Mouse (Mus musculus) neural tube, embryonic 11.5 days (tissue): ENCODE measurements around the gene Tcf20. TPM values are rescaled to one million over a fixed set of nuclear protein-coding genes. Genes with fewer than 3 reads are reported as not detected.

Experiments used
- ATAC-seq: fragments of 200-750 bp; cut with Nextera tagmentation; 2 replicates; pipeline ENCODE4 v1.8.0; 2017; ENCODE audit warnings: moderate number of reproducible peaks, mild to moderate bottlenecking, moderate TSS enrichment, moderate library complexity; ENCODE audit not compliant: insufficient read depth, low FRiP score, low TSS enrichment
- DNase-seq: peaks from one replicate; pipeline ENCODE4 v3.0.0-alpha.2; 2015; ENCODE audit warnings: low spot score
- H3K27ac ChIP-seq: fragments of 300-500 bp; sonication (generic); 2 replicates; pipeline ENCODE4 v1.5.1; 2014; ENCODE audit warnings: low read depth, mild to moderate bottlenecking, low read length
- H3K27me3 ChIP-seq: fragments of 300-500 bp; sonication (generic); 2 replicates; pipeline ENCODE4 v1.6.1; 2014; ENCODE audit warnings: mild to moderate bottlenecking, low read length, mixed read lengths; ENCODE audit not compliant: control insufficient read depth, insufficient read depth
- H3K36me3 ChIP-seq: fragments of 300-500 bp; sonication (generic); 2 replicates; pipeline ENCODE4 v1.6.1; 2014; ENCODE audit warnings: mild to moderate bottlenecking, low read length, moderate library complexity, mixed read lengths; ENCODE audit not compliant: control insufficient read depth, insufficient read depth
- H3K4me1 ChIP-seq: fragments of 300-500 bp; sonication (generic); 2 replicates; pipeline ENCODE4 v1.6.1; 2014; ENCODE audit warnings: low read length, mixed read lengths; ENCODE audit not compliant: control insufficient read depth, insufficient read depth
- H3K4me2 ChIP-seq: fragments of 300-500 bp; sonication (generic); 2 replicates; pipeline ENCODE4 v1.6.1; 2014; ENCODE audit warnings: low read depth, mild to moderate bottlenecking, moderate library complexity
- H3K4me3 ChIP-seq: fragments of 300-500 bp; sonication (generic); 2 replicates; pipeline ENCODE4 v1.5.1; 2014; ENCODE audit warnings: low read depth, low read length
- H3K9ac ChIP-seq: fragments of 300-500 bp; sonication (generic); 2 replicates; pipeline ENCODE4 v1.6.1; 2014; ENCODE audit warnings: mild to moderate bottlenecking, low read length
- H3K9me3 ChIP-seq: fragments of 300-500 bp; sonication (generic); 2 replicates; pipeline ENCODE4 v1.6.1; 2016; ENCODE audit warnings: low read length; ENCODE audit not compliant: control insufficient read depth
- WGBS: fragments of 180-500 bp; shearing (Covaris S2); extraction: QIAGEN DNeasy Blood & Tissue Kit; methylation state at CpG from one replicate; pipeline ENCODE4 v1.1.7; 2014; 5-methylcytosine and 5-hydroxymethylcytosine counted together
- polyA plus RNA-seq: library from polyadenylated mRNA; unstranded; fragments of >200 nt; fragmentation: Nextera tagmentation; extraction: Ambion mirVana; gene quantifications from 2 replicates; pipeline ENCODE4 v1.2.1, GENCODE M21; 2014

Tcf20 gene
- 12.4 TPM in 2 replicates for polyA plus RNA-seq

GRCm38 (mm10) chr15:82987732-82988112 lies at the start of gene Tcf20:
Gene Tcf20, minus strand, starts transcription at chr15:82987872.
- Histone ChIP-seq H3K4me1 (peaks cover 30% of the 10 kb centered on the region), H3K4me2 (peak within 1 kb of the TSS; percentile 84), H3K4me3 (peak within 1 kb of the TSS; percentile 32), H3K27me3 (peaks cover 29% of the 10 kb centered on the region), H3K9ac (peak within 1 kb of the TSS; percentile 46), H3K9me3 (no peaks in the 10 kb centered on the region), H3K27ac (no peak within 1 kb of the TSS), H3K36me3 (no peaks in the 10 kb centered on the region)
- ATAC-seq (peak; percentile 84), DNase-seq (peak; percentile 93)
- WGBS: 0% methylated on average over 20 of the region's 20 CpGs

GRCm38 (mm10) chr15:83036900-83037519 lies 49.3 kb upstream of the Tcf20 start:
- WGBS: 92% methylated on average over 14 of the region's 14 CpGs
- ATAC-seq (no peak), DNase-seq (no peak)
- H3K36me3 ChIP-seq: no peaks in the 10 kb centered on the region
- no peaks in the 10 kb centered on the region for H3K9me3 ChIP-seq
- no peak overlapping the region for H3K4me2 ChIP-seq
- peaks cover 13% of the 10 kb centered on the region for H3K4me1 ChIP-seq
- no peak overlapping the region for H3K27ac ChIP-seq
- H3K9ac ChIP-seq: no peak overlapping the region
- peaks cover 6% of the 10 kb centered on the region; the same call in 1 of the 2 replicates for H3K27me3 ChIP-seq
- no peak overlapping the region for H3K4me3 ChIP-seq

- Histone ChIP-seq H3K4me1 (peaks cover 13% of the 10 kb centered on the region), H3K9me3 (no peaks in the 10 kb centered on the region), H3K27ac (no peak overlapping the region), H3K27me3 (peaks cover 4% of the 10 kb centered on the region; the same call in 1 of the 2 replicates), H3K4me2 (no peak overlapping the region), H3K36me3 (no peaks in the 10 kb centered on the region), H3K9ac (no peak overlapping the region), H3K4me3 (no peak overlapping the region)
- ATAC-seq (no peak), DNase-seq (no peak)
- WGBS: 73% methylated on average over 7 of the region's 7 CpGs
Measured at GRCm38 (mm10) chr15:83036089-83036488, 48.4 kb upstream of the Tcf20 start.

- Histone ChIP-seq H3K4me2 (peak overlapping the region; percentile 29; the same call in 1 of the 2 replicates), H3K9me3 (no peaks in the 10 kb centered on the region), H3K4me3 (no peak overlapping the region), H3K9ac (no peak overlapping the region), H3K27me3 (peaks cover 4% of the 10 kb centered on the region; the same call in 1 of the 2 replicates), H3K4me1 (peaks cover 21% of the 10 kb centered on the region), H3K36me3 (no peaks in the 10 kb centered on the region), H3K27ac (no peak overlapping the region)
- ATAC-seq: peak; percentile 27; the same call in 1 of the 2 replicates
- 5% methylated on average over 17 of the region's 17 CpGs for WGBS
- DNase-seq: peak; percentile 70
Measured at GRCm38 (mm10) chr15:83034275-83034977, 46.8 kb upstream of the Tcf20 start.

GRCm38 (mm10) chr15:83032981-83033541 lies 45.4 kb upstream of the Tcf20 start, which contains the start of gene Nfam1:
Gene Nfam1, minus strand, starts transcription at chr15:83033306.
- WGBS: 42% methylated on average over 17 of the region's 17 CpGs
- no peak for ATAC-seq
- Histone ChIP-seq H3K9ac (no peak within 1 kb of the TSS), H3K4me3 (no peak within 1 kb of the TSS), H3K9me3 (no peaks in the 10 kb centered on the region), H3K36me3 (no peaks in the 10 kb centered on the region), H3K27ac (no peak within 1 kb of the TSS), H3K4me2 (no peak within 1 kb of the TSS), H3K27me3 (peaks cover 4% of the 10 kb centered on the region; the same call in 1 of the 2 replicates), H3K4me1 (peaks cover 21% of the 10 kb centered on the region)
- DNase-seq: peak; percentile 17

GRCm38 (mm10) chr15:83030884-83031283 lies 43.2 kb upstream of the Tcf20 start:
- Histone ChIP-seq H3K36me3 (no peaks in the 10 kb centered on the region), H3K27ac (no peak overlapping the region), H3K4me1 (peaks cover 26% of the 10 kb centered on the region), H3K9ac (no peak overlapping the region), H3K9me3 (no peaks in the 10 kb centered on the region), H3K4me3 (no peak overlapping the region), H3K4me2 (no peak overlapping the region), H3K27me3 (peaks cover 4% of the 10 kb centered on the region; the same call in 1 of the 2 replicates)
- ATAC-seq (no peak), DNase-seq (no peak)
- 57% methylated on average over 4 of the region's 4 CpGs for WGBS

- H3K27me3 ChIP-seq: peaks cover 4% of the 10 kb centered on the region; the same call in 1 of the 2 replicates
Measured at GRCm38 (mm10) chr15:83029725-83030718, 42.4 kb upstream of the Tcf20 start.

GRCm38 (mm10) chr15:83026129-83026528 lies 38.5 kb upstream of the Tcf20 start:
- no peaks in the 10 kb centered on the region for H3K36me3 ChIP-seq
- H3K9ac ChIP-seq: no peak overlapping the region
- no peak overlapping the region for H3K27ac ChIP-seq
- no peak for ATAC-seq
- peaks cover 22% of the 10 kb centered on the region for H3K4me1 ChIP-seq
- no peaks in the 10 kb centered on the region for H3K27me3 ChIP-seq
- 52% methylated on average over 8 of the region's 8 CpGs for WGBS
- H3K4me2 ChIP-seq: no peak overlapping the region
- peak; percentile 18 for DNase-seq
- H3K4me3 ChIP-seq: no peak overlapping the region
- H3K9me3 ChIP-seq: no peaks in the 10 kb centered on the region

More at GRCm38 (mm10) chr15:83029725-83030718, 42.4 kb upstream of the Tcf20 start:
- 39% methylated on average over 11 of the region's 11 CpGs for WGBS
- Histone ChIP-seq H3K9ac (no peak overlapping the region), H3K4me3 (no peak overlapping the region), H3K4me1 (peaks cover 34% of the 10 kb centered on the region), H3K9me3 (no peaks in the 10 kb centered on the region), H3K4me2 (no peak overlapping the region), H3K27ac (peak overlapping the region; percentile 67), H3K36me3 (no peaks in the 10 kb centered on the region)
- ATAC-seq: no peak
- peak; percentile 53 for DNase-seq
